Mouse (Mus musculus) midbrain, embryonic 14.5 days (tissue): Measurements from ENCODE around the gene Map3k7cl. TPM values are rescaled to one million over a fixed set of nuclear protein-coding genes. Genes with fewer than 3 reads are reported as not detected.

Source experiments
- ATAC-seq: fragments of 200-750 bp; cut with Nextera tagmentation; 2 replicates; pipeline ENCODE4 v1.8.0; 2017; ENCODE audit warnings: moderate number of reproducible peaks, moderate library complexity; ENCODE audit not compliant: low FRiP score, low TSS enrichment
- DNase-seq: peaks from one replicate; pipeline ENCODE4 v3.0.0-alpha.2; 2015
- H3K27ac ChIP-seq: fragments of 300-500 bp; sonication (generic); replicated peaks from 2 replicates; pipeline ENCODE4 v1.5.1; 2014; ENCODE audit warnings: mild to moderate bottlenecking, low read depth, low read length, moderate library complexity
- H3K27me3 ChIP-seq: fragments of 300-500 bp; sonication (generic); 2 replicates; pipeline ENCODE4 v1.6.1; 2014; ENCODE audit warnings: low read length, control low read depth, mixed read lengths; ENCODE audit not compliant: control insufficient read depth, insufficient read depth
- H3K36me3 ChIP-seq: fragments of 300-500 bp; sonication (generic); 2 replicates; pipeline ENCODE4 v1.6.1; 2014; ENCODE audit warnings: low read length, control low read depth; ENCODE audit not compliant: control insufficient read depth, insufficient read depth
- H3K4me1 ChIP-seq: fragments of 300-500 bp; sonication (generic); 2 replicates; pipeline ENCODE4 v1.6.1; 2014; ENCODE audit warnings: mild to moderate bottlenecking, antibody characterized with exemption, low read length, control low read depth; ENCODE audit not compliant: control insufficient read depth, insufficient read depth
- H3K4me2 ChIP-seq: fragments of 300-500 bp; sonication (generic); 2 replicates; pipeline ENCODE4 v1.6.1; 2014; ENCODE audit warnings: mild to moderate bottlenecking, low read length, moderate library complexity
- H3K4me3 ChIP-seq: fragments of 300-500 bp; sonication (generic); replicated peaks from 2 replicates; pipeline ENCODE4 v1.5.1; 2014; ENCODE audit warnings: low read depth, low read length
- H3K9ac ChIP-seq: fragments of 300-500 bp; sonication (generic); replicated peaks from 2 replicates; pipeline ENCODE4 v1.6.1; 2014; ENCODE audit warnings: mild to moderate bottlenecking, low read length, moderate library complexity
- H3K9me3 ChIP-seq: fragments of 300-500 bp; sonication (generic); 2 replicates; pipeline ENCODE4 v1.6.1; 2016; ENCODE audit warnings: low read length, control low read depth, mixed read lengths; ENCODE audit not compliant: control insufficient read depth
- WGBS: fragments of 180-500 bp; shearing (Covaris S2); extraction: QIAGEN DNeasy Blood & Tissue Kit; methylation state at CpG from one replicate; pipeline ENCODE4 v1.1.7; 2014; 5-methylcytosine and 5-hydroxymethylcytosine counted together
- polyA plus RNA-seq: library from polyadenylated mRNA; unstranded; fragments of >200 nt; fragmentation: Nextera tagmentation; extraction: Ambion mirVana; gene quantifications from 2 replicates; pipeline ENCODE4 v1.2.1, GENCODE M21; 2014

Gene Map3k7cl
- polyA plus RNA-seq, 1 experiment from 2014 or later: not detected

GRCm38 (mm10) chr16:87602717-87603526, 49.8 kb downstream of the Map3k7cl start:
- no peak for ATAC-seq
- Histone ChIP-seq H3K27me3 (no peaks in the 10 kb centered on the region), H3K9me3 (no peaks in the 10 kb centered on the region), H3K9ac (no peak overlapping the region), H3K27ac (no peak overlapping the region), H3K36me3 (no peaks in the 10 kb centered on the region), H3K4me1 (no peaks in the 10 kb centered on the region), H3K4me3 (no peak overlapping the region), H3K4me2 (no peak overlapping the region)
- 82% methylated on average over 17 of the region's 17 CpGs for WGBS
- DNase-seq: no peak

GRCm38 (mm10) chr16:87604002-87604401, 50.9 kb downstream of the Map3k7cl start:
- Histone ChIP-seq H3K9me3 (no peaks in the 10 kb centered on the region), H3K4me3 (no peak overlapping the region), H3K36me3 (no peaks in the 10 kb centered on the region), H3K4me1 (no peaks in the 10 kb centered on the region), H3K4me2 (no peak overlapping the region), H3K27ac (no peak overlapping the region), H3K9ac (no peak overlapping the region), H3K27me3 (no peaks in the 10 kb centered on the region)
- no peak for ATAC-seq
- DNase-seq: no peak
- WGBS: 88% methylated on average over 9 of the region's 9 CpGs

DNA sequence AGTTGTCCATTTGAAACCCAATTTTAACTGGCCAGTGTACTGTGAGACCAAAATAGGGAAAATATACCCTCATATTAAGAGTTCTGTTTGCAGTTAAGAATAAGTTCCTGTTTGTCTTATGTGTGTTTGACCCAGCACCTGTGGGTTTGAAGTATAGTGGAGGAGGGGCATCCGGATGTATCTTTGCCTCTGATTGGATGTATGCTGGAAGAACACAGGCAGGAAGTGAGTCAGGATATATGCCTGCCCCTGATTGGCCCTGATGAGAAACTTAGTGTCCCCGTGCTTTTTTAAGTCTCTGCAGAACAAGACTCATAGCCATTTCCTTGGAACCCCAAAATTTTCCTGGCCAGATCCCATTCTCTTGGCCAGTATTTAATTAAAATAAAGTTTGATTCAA, 51.8 kb downstream of the Map3k7cl start:
- no peaks in the 10 kb centered on the region for H3K27me3 ChIP-seq
- no peak for ATAC-seq
- 85% methylated on average over 2 of the region's 2 CpGs for WGBS

DNA sequence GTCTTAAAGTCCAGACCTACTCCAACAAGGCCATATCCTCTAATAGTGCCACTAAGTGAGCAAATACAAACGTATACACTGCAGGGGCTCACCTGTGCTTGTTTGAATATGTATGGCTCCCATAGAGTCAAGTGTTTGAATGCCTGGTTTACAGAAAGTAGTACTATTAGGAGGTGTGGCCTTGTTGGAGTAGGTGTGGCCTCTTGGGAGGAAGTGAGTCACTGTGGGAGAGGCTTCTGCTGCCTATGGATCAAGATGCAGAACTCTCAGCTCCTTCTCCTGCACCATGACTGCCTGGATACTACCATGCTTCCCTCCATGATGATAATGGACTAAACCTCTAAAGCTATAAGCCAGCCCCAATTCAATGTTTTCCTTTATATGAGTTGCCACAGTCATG, 54.3 kb downstream of the Map3k7cl start:
- H3K27me3 ChIP-seq: no peaks in the 10 kb centered on the region
- H3K27ac ChIP-seq: no peak overlapping the region
- H3K9ac ChIP-seq: no peak overlapping the region
- ATAC-seq (no peak), DNase-seq (no peak)
- no peaks in the 10 kb centered on the region for H3K36me3 ChIP-seq
- WGBS: 79% methylated on average over 1 of the region's 1 CpGs
- no peaks in the 10 kb centered on the region for H3K4me1 ChIP-seq
- no peaks in the 10 kb centered on the region for H3K9me3 ChIP-seq
- no peak overlapping the region for H3K4me3 ChIP-seq
- H3K4me2 ChIP-seq: no peak overlapping the region

More for the DNA sequence above, 51.8 kb downstream of the Map3k7cl start:
- H3K9me3 ChIP-seq: no peaks in the 10 kb centered on the region
- no peak overlapping the region for H3K27ac ChIP-seq
- DNase-seq: no peak
- no peak overlapping the region for H3K9ac ChIP-seq
- H3K4me1 ChIP-seq: no peaks in the 10 kb centered on the region
- no peaks in the 10 kb centered on the region for H3K36me3 ChIP-seq
- H3K4me3 ChIP-seq: no peak overlapping the region
- H3K4me2 ChIP-seq: no peak overlapping the region

- WGBS: 93% methylated on average over 6 of the region's 6 CpGs
- Histone ChIP-seq H3K27ac (no peak overlapping the region), H3K4me2 (no peak overlapping the region), H3K36me3 (no peaks in the 10 kb centered on the region), H3K4me1 (no peaks in the 10 kb centered on the region), H3K27me3 (no peaks in the 10 kb centered on the region), H3K9me3 (no peaks in the 10 kb centered on the region), H3K9ac (no peak overlapping the region), H3K4me3 (no peak overlapping the region)
- no peak for DNase-seq
- ATAC-seq: no peak
Observed at GRCm38 (mm10) chr16:87607959-87608358, 54.8 kb downstream of the Map3k7cl start.

- no peak for DNase-seq
- Histone ChIP-seq H3K4me1 (no peaks in the 10 kb centered on the region), H3K36me3 (no peaks in the 10 kb centered on the region), H3K27me3 (no peaks in the 10 kb centered on the region), H3K9me3 (no peaks in the 10 kb centered on the region), H3K27ac (no peak overlapping the region), H3K4me2 (no peak overlapping the region), H3K9ac (no peak overlapping the region), H3K4me3 (no peak overlapping the region)
- no peak for ATAC-seq
- 91% methylated on average over 5 of the region's 5 CpGs for WGBS
Observed at GRCm38 (mm10) chr16:87610142-87610541, 57.0 kb downstream of the Map3k7cl start.

GRCm38 (mm10) chr16:87610556-87611295, 57.6 kb downstream of the Map3k7cl start:
- ATAC-seq: no peak
- Histone ChIP-seq H3K27me3 (no peaks in the 10 kb centered on the region), H3K4me3 (no peak overlapping the region), H3K4me1 (no peaks in the 10 kb centered on the region), H3K36me3 (no peaks in the 10 kb centered on the region), H3K4me2 (no peak overlapping the region), H3K9ac (no peak overlapping the region), H3K9me3 (no peaks in the 10 kb centered on the region), H3K27ac (no peak overlapping the region)
- WGBS: 93% methylated on average over 21 of the region's 21 CpGs
- no peak for DNase-seq

DNA sequence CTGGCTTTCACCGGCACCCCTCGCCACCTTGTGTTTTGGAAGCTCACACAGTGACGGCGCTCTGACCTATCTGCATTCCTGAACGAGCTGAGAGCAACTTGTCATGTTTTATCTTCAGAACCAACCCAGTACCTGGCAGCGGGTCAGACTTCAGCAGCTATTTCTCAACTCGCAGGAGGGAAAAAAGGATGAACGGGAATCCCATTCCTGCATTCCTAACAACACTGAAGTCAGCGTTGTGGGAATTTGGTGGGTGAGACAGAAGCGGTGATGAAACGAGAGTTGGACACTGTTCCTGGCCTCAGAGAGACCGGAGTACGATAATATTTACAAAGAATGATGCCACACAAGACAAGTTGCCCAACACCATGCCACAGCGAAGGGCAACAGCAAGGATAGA, 58.3 kb downstream of the Map3k7cl start:
- Histone ChIP-seq H3K27ac (no peak overlapping the region), H3K4me3 (no peak overlapping the region), H3K4me1 (no peaks in the 10 kb centered on the region), H3K9me3 (no peaks in the 10 kb centered on the region), H3K9ac (no peak overlapping the region), H3K27me3 (no peaks in the 10 kb centered on the region), H3K36me3 (no peaks in the 10 kb centered on the region), H3K4me2 (no peak overlapping the region)
- DNase-seq (no peak), ATAC-seq (no peak)
- WGBS: 91% methylated on average over 14 of the region's 14 CpGs
